Mouse (Mus musculus): ENCODE data around the gene Scd2.

DNA sequence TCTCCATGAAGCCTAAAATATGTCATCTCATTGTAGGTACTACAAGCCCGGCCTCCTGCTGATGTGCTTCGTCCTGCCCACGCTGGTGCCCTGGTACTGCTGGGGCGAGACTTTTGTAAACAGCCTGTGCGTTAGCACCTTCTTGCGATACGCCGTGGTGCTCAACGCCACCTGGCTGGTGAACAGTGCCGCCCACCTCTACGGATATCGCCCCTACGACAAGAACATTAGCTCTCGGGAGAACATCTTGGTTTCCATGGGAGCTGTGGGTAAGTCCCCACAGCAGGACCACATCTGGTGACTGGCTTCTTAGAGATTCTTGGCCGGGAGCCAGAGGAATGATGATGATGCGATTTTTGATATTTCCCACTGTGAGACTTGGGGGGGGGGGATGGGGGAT, 7.7 kb downstream of the Scd2 start:
- TF ChIP-seq EP300 (optimal IDR thresholded peaks at IDR 0.05) (no peak), CTCF (IDR thresholded peaks at IDR 0.05; ENCODE audit: low read depth) (no peak; the same call in 1 of the 2 replicates)
